Mouse (Mus musculus): ENCODE results near the gene Smc3. TPM values are rescaled to one million over a fixed set of nuclear protein-coding genes. Genes with fewer than 3 reads are reported as not detected.

Gene Smc3
- polyA plus RNA-seq, 1 experiment from 2014 or later: 91.8 TPM

DNA sequence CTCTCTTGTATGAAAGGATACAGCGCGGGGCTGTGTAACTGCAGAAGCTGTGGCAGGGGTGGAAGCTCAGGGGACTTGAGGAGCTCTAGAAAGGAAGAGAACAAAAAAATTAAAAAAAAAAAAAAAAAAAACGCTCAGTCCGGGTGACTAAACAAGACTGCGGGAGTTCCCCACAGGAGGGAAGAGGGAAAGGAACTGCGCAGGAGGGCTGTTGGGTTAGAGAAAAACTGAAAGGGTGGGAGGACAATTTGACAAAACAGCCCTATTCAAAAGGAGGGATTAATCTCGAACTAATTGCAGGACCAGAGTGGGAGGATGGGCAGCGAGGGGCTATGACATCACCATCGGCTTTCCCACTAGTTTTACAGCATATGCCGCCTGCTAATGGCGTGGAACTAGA is 32.3 kb upstream of the Smc3 start:
- Histone ChIP-seq H3K27ac (0 out of 2 replicates have a peak overlapping the region, but pooled peaks have one; percentile 9), H3K4me1 (peaks cover 7% of the 10 kb centered on the region), H3K4me3 (replicated peaks) (no peak overlapping the region), H3K9me3 (peaks cover 8% of the 10 kb centered on the region; the same call in 1 of the 2 replicates), H3K4me2 (0 out of 2 replicates have a peak overlapping the region, but pooled peaks have one; percentile 19), H3K36me3 (replicated peaks) (no peaks in the 10 kb centered on the region), H3K27me3 (no peaks in the 10 kb centered on the region), H3K9ac (no peak overlapping the region)
- 2% methylated on average over 11 of the region's 11 CpGs for WGBS
- peak; percentile 81 for ATAC-seq (ENCODE audit: low FRiP score)

DNA sequence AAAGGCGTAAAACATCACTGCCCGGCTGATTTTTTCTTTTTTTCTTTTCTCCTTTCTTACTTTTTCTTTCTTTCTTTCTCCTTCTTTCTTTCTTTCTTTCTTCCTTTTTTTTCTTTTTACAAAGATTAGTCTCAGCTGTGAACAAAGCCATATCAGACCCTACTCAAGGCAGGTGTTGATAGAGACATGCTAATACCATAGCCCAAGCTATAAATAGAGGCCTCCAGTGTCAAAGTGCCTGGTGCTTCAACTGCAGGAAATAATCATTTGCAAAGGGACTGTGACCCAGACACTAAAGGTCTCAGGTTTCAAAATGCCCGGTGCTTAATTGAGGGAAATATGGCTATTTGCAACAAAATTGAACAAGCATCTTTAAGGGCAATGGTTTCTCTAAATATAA is 31.6 kb upstream of the Smc3 start:
- Histone ChIP-seq H3K27ac (no peak overlapping the region), H3K4me2 (no peak overlapping the region), H3K27me3 (no peaks in the 10 kb centered on the region), H3K36me3 (replicated peaks) (no peaks in the 10 kb centered on the region), H3K4me3 (replicated peaks) (no peak overlapping the region), H3K9ac (no peak overlapping the region), H3K4me1 (peaks cover 7% of the 10 kb centered on the region), H3K9me3 (peaks cover 5% of the 10 kb centered on the region; the same call in 1 of the 2 replicates)
- ATAC-seq (ENCODE audit: low FRiP score): no peak
- 76% methylated on average over 3 of the region's 3 CpGs for WGBS

DNA sequence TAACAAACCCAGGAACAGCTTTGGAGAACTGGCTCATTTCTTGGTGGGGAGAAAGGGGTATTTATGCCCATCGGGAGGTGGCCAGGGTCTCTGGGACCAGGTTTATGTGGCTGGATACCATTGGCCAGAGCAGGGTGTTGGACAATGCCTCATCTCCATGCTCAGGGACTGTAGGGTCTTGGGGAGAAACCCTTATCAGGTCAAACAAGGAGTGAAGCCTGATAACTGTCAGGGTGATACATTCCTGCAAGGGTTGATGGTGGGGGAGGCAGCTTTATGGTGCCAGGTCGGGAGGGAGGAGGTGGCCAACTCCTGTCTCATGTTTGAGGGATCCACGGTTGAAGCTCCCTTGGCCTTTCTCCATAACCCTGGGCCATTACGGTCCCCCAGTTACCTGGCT is 29.1 kb upstream of the Smc3 start:
- Histone ChIP-seq H3K9ac (no peak overlapping the region), H3K27ac (no peak overlapping the region), H3K4me1 (peaks cover 9% of the 10 kb centered on the region), H3K4me2 (no peak overlapping the region), H3K36me3 (replicated peaks) (no peaks in the 10 kb centered on the region), H3K4me3 (replicated peaks) (no peak overlapping the region), H3K9me3 (peaks cover 5% of the 10 kb centered on the region; the same call in 1 of the 2 replicates), H3K27me3 (no peaks in the 10 kb centered on the region)
- WGBS: 89% methylated on average over 4 of the region's 4 CpGs
- no peak for ATAC-seq (ENCODE audit: low FRiP score)

DNA sequence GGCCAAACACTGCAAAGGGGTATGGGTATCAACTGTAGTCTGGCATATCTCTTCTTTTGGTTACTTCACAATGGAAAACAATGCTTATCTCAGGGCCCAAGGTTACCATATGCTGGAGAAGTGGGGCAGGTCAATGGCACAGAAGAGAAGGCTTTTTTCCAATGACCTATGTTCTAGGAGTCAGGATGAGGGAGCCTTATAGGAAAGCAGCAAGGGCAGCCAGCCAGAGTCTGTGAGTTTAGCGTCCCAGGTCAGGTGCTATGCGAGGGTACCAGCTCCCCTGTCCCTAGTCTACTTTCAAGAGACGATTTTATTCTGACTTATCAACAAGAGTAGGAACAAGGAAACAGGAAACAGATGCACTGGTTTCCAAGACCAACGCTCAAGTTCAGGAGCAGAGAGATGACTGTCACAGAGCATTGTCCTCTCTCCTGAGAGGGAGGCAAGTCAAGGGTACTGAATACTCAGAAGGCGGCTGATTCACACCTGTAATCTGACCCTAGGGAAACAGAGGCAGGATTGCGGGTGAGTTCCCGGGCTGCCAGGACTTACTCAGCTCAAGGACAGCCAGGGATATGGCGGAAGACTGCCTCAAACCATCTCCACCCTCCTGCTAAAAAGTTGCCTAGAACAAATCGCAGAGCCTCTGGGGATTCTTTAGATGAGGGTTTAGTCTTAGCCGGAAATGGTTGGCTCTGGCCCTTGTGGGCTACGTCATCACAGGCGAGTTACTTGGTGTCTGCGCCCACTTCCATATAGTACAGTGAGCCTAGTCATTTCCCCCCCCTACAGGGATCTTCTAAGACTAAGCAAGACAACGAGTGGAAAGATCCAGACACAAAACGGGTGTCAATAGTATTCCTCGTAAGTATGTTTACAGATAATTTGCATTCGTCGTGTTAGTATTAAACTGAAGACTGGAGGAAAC is 28.4 kb upstream of the Smc3 start:
- no peak for ATAC-seq (ENCODE audit: low FRiP score)
- WGBS: 84% methylated on average over 18 of the region's 18 CpGs
- no peak overlapping the region for H3K27ac ChIP-seq
- peaks cover 4% of the 10 kb centered on the region; the same call in 1 of the 2 replicates for H3K9me3 ChIP-seq
- peaks cover 9% of the 10 kb centered on the region for H3K4me1 ChIP-seq
- no peak overlapping the region for H3K4me2 ChIP-seq
- no peaks in the 10 kb centered on the region for H3K36me3 ChIP-seq (replicated peaks)
- no peak overlapping the region for H3K9ac ChIP-seq
- H3K4me3 ChIP-seq (replicated peaks): no peak overlapping the region
- no peaks in the 10 kb centered on the region for H3K27me3 ChIP-seq

DNA sequence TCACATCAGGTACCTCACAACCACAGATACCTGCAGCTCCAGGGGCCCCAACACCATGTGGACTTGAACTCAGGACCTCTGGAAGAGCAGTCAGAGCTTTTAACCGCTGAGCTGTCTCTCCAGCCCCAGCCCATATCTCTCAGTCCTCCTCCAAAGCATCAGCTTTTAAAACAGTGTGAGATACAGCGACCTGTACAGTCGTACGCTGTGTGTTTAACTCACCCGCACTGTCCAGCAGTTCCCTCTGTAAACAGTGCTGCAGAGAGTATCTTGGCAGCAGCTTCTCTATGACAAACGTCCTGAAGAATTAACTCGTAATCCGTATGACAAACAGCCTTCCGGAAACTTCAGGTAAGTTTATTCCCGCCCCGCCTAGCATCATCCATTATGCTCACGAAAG is 27.6 kb upstream of the Smc3 start:
- Histone ChIP-seq H3K27ac (no peak overlapping the region), H3K36me3 (replicated peaks) (no peaks in the 10 kb centered on the region), H3K9ac (no peak overlapping the region), H3K9me3 (no peaks in the 10 kb centered on the region), H3K4me1 (peaks cover 14% of the 10 kb centered on the region), H3K27me3 (no peaks in the 10 kb centered on the region), H3K4me3 (replicated peaks) (no peak overlapping the region), H3K4me2 (no peak overlapping the region)
- 82% methylated on average over 12 of the region's 12 CpGs for WGBS
- no peak for ATAC-seq (ENCODE audit: low FRiP score)

DNA sequence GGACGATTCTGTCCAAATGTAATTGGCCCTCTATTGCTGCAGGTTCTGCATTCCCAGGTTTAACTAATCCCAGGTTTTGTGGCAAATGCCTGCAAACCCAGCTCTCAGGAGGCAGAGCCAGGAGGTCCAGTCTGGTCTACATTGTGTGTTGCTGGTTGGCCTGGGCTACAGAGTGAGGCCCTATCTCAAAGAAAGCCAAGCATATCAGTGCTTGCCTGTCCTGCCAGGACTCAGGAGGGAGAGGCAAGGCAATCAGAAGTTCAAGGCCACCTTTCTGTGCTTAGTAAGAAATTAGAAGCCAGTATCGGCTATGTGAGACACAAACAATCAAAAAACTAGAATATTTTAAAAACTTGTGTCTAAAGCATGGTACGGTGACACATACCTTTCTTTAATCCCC is 27.0 kb upstream of the Smc3 start:
- Histone ChIP-seq H3K27ac (no peak overlapping the region), H3K4me1 (peaks cover 9% of the 10 kb centered on the region), H3K36me3 (replicated peaks) (no peaks in the 10 kb centered on the region), H3K27me3 (no peaks in the 10 kb centered on the region), H3K4me3 (replicated peaks) (no peak overlapping the region), H3K9ac (no peak overlapping the region), H3K9me3 (no peaks in the 10 kb centered on the region), H3K4me2 (no peak overlapping the region)
- 88% methylated on average over 3 of the region's 3 CpGs for WGBS
- no peak for ATAC-seq (ENCODE audit: low FRiP score)

DNA sequence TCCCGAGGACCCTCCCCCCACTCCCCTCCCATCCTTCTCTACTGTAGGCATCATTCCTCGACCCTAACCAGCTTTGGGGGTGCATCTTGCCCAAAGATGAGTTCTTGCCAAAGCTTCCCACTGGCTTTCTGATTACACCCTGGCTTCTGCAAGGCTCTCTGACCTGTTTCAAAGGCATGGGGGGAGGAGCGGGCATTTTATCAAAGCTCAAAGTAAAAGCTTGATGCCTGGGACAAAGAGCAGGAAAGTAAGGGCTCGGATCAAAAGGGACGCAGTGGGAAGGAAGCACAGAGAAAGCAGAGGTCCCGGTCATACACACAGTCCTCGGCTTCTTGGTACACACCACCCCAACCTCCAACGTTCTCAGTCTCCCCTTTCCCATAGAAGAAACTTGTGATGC is 26.1 kb upstream of the Smc3 start:
- ATAC-seq (ENCODE audit: low FRiP score): no peak
- H3K4me3 ChIP-seq (replicated peaks): no peak overlapping the region
- H3K36me3 ChIP-seq (replicated peaks): no peaks in the 10 kb centered on the region
- WGBS: 44% methylated on average over 8 of the region's 8 CpGs
- H3K27me3 ChIP-seq: no peaks in the 10 kb centered on the region
- H3K27ac ChIP-seq: no peak overlapping the region
- H3K9me3 ChIP-seq: no peaks in the 10 kb centered on the region
- H3K4me2 ChIP-seq: no peak overlapping the region
- no peak overlapping the region for H3K9ac ChIP-seq
- peaks cover 9% of the 10 kb centered on the region; the same call in 1 of the 2 replicates for H3K4me1 ChIP-seq

DNA sequence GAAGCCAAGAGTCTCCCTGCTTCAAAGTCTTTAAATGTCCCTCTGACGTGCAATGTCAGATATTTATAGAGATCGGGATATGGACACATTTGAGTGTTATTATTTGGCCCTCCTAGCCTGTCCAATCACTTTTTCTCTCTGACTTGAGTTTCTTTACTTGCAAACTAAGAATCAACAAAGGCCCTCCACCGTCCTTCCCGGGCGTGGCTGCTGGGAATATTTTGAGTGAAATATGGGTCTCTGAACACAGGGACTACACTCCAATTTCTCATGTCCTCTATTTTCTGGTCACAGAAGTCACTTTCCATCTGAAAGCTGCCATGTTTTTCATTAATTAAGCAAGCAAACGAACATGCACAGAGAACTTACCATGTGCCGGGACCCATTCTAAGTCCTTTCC is 25.7 kb upstream of the Smc3 start:
- H3K27ac ChIP-seq: no peak overlapping the region
- no peak for ATAC-seq (ENCODE audit: low FRiP score)
- H3K36me3 ChIP-seq (replicated peaks): no peaks in the 10 kb centered on the region
- no peaks in the 10 kb centered on the region for H3K27me3 ChIP-seq
- peaks cover 9% of the 10 kb centered on the region; the same call in 1 of the 2 replicates for H3K4me1 ChIP-seq
- no peaks in the 10 kb centered on the region for H3K9me3 ChIP-seq
- no peak overlapping the region for H3K4me2 ChIP-seq
- H3K4me3 ChIP-seq (replicated peaks): no peak overlapping the region
- WGBS: 89% methylated on average over 7 of the region's 7 CpGs
- H3K9ac ChIP-seq: no peak overlapping the region

DNA sequence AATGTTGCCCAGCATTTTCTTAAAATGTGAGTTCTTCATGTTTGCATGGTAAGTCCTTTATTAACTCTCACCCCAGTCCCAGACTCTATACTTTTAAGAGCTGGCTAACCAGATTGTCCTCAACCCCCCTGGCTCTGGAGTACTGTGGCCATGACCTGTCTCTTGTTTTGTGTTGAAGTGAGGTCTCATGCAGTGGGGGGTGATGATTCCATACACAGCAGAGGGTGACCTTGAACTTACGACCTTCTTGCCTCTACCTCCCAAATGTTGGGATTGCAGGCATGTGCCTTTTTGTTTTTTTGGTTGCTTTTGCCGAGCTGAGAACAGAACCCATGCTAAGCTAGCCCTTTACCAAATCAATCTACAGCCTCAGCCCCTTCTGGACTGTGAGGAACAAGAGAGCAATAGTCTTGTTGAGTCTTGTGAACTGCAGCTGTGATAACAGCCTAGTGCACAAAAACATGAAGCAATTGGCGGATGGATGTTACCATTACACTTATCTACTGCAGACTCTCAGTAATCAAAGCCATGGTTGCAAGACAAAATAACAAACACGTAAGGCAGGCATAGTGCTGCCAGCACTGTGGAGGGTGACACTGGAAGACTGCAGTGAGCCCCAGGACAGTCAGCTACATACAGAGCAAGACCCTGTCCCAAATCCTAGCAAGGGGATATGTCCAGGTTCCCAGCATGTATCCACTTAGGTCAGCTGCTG is 24.7 kb upstream of the Smc3 start:
- Histone ChIP-seq H3K27me3 (no peaks in the 10 kb centered on the region), H3K9me3 (no peaks in the 10 kb centered on the region), H3K9ac (no peak overlapping the region), H3K4me1 (peaks cover 9% of the 10 kb centered on the region; the same call in 1 of the 2 replicates), H3K36me3 (replicated peaks) (no peaks in the 10 kb centered on the region), H3K4me2 (no peak overlapping the region), H3K27ac (no peak overlapping the region), H3K4me3 (replicated peaks) (no peak overlapping the region)
- no peak for ATAC-seq (ENCODE audit: low FRiP score)
- WGBS: 84% methylated on average over 4 of the region's 4 CpGs

DNA sequence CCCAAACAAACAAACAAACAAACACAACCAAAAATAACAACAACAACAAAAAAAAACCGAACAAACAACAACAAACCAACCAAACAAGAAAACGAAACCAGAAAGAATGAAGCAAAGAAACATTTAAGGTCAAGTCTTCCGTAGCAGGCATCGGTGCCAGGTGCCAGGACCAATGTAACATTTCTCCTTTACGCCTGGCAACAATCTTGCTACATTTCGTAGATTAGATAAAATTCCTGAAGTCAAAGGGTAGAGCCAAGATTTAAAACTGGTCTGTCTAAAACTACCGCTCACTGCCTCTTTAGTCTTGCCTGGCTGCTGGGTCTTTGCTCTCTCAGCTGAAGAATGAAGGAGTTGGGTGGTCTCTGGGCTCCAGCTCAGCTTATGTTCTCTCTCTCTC is 24.1 kb upstream of the Smc3 start:
- Histone ChIP-seq H3K27ac (no peak overlapping the region), H3K9ac (no peak overlapping the region), H3K36me3 (replicated peaks) (no peaks in the 10 kb centered on the region), H3K4me1 (peaks cover 9% of the 10 kb centered on the region; the same call in 1 of the 2 replicates), H3K4me2 (no peak overlapping the region), H3K4me3 (replicated peaks) (no peak overlapping the region), H3K27me3 (no peaks in the 10 kb centered on the region), H3K9me3 (no peaks in the 10 kb centered on the region)
- no peak for ATAC-seq (ENCODE audit: low FRiP score)
- WGBS: 87% methylated on average over 7 of the region's 7 CpGs

DNA sequence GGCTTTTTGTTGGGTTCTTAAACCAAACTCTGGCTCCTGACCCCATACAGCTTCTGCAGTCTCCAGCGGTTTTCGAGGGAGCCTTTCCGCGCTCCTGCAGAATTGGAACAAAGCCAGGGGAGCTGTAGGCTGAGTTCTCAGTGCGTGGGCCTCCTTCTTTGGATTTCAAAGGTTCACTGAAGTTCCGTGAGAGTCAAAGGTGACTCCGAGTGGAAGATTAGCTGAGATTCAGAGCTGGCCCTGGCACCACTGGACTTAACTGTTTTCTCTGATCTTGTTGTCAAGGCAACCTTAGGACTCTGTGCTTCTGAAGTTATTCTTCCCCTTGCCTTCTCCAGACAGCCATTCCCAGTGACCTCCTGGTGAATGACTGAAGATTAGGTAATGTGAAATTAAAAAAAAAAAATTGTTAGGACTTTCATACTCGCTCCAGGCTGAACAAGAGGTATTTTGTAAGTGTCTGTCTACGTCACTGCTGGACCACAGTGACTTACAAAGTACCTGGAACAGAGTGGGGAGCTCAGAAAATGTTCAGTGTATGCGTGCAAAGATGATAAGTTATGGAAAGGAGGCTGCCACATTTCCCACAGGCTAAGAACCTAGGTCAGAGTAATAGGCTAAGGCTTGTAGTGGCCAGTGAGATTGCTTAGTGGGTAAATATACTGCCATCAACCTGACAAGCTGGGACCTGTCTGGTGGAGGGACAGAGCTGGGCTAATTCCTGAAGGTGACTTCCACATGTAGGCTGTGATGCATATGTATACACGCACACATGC is 23.0 kb upstream of the Smc3 start:
- Histone ChIP-seq H3K36me3 (replicated peaks) (no peaks in the 10 kb centered on the region), H3K27ac (no peak overlapping the region), H3K4me1 (peaks cover 9% of the 10 kb centered on the region; the same call in 1 of the 2 replicates), H3K27me3 (no peaks in the 10 kb centered on the region), H3K4me2 (no peak overlapping the region), H3K9me3 (no peaks in the 10 kb centered on the region), H3K9ac (no peak overlapping the region), H3K4me3 (replicated peaks) (no peak overlapping the region)
- WGBS: 51% methylated on average over 11 of the region's 11 CpGs
- no peak for ATAC-seq (ENCODE audit: low FRiP score)

Data from forebrain, embryonic 12.5 days (tissue).